Mouse (Mus musculus) liver, postnatal 0 days (tissue): ENCODE measurements around the gene Slc17a6.

Source experiments
- CTCF ChIP-seq: sonication (generic); IDR thresholded peaks from 2 replicates; pipeline ENCODE4 v1.5.1; 2016; ENCODE audit warnings: antibody characterized with exemption, low read depth
- EP300 ChIP-seq: IDR thresholded peaks from 2 replicates; pipeline ENCODE4 v1.6.1; 2016; ENCODE audit warnings: antibody characterized with exemption, low read depth, mild to moderate bottlenecking

- no peak for TF ChIP-seq EP300
- TF ChIP-seq CTCF = no peak
Measured at GRCm38 (mm10) chr7:51603741-51604140, 18.1 kb upstream of the Slc17a6 start.
